Mouse (Mus musculus): ENCODE data around the gene Brd2.
"Not testable (repeated sequence)": the region's sequence is repeated elsewhere in the genome, so short reads cannot be mapped to it uniquely, and the experiment has no call there.

Gene Brd2

GRCm38 (mm10) chr17:34122188-34122984 is at the start of gene Brd2:
TSS of gene Brd2 (minus strand) at chr17:34122634.
- DNase-seq (ENCODE audit: low spot score), result peak; percentile 99

GRCm38 (mm10) chr17:34170877-34171498 is 48.6 kb upstream of the Brd2 start:
- peak; percentile 91 for DNase-seq (ENCODE audit: low spot score)

DNA sequence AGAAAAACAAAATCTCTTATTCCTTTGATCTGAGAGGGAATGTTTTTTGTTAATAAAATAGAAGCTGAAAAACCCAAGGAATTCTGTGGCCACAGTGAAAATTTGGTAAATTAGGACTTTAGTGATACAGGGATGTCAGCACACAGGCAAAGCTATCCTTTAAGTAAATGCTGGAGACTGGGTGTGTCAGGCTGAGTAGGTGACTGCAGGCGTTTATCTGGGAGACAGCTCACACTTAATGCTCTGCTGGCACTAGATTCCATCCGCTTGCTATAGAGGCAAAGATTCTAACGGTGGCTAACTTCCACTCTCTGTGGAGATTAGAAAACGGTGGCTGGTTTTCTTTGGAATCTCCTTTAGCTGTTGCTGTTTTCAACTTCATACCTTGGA is 48.0 kb upstream of the Brd2 start:
- DNase-seq (ENCODE audit: low spot score), result no peak

- DNase-seq (ENCODE audit: low spot score), result peak; percentile 77
These were observed 46.8 kb upstream of the Brd2 start for GRCm38 (mm10) chr17:34169279-34169678.

GRCm38 (mm10) chr17:34165033-34165730 is 42.7 kb upstream of the Brd2 start:
- DNase-seq (ENCODE audit: low spot score), result no peak

- no peak for DNase-seq (ENCODE audit: low spot score)
These were observed 41.9 kb upstream of the Brd2 start for GRCm38 (mm10) chr17:34164202-34164895.

GRCm38 (mm10) chr17:34155534-34155933 is 33.1 kb upstream of the Brd2 start:
- DNase-seq (ENCODE audit: low spot score), result no peak

GRCm38 (mm10) chr17:34152923-34153322 is 30.5 kb upstream of the Brd2 start, which contains the start of gene H2-DMb1:
TSS of gene H2-DMb1 (plus strand) at chr17:34153072.
- peak; percentile 89 for DNase-seq (ENCODE audit: low spot score)

GRCm38 (mm10) chr17:34144960-34145371 is 22.5 kb upstream of the Brd2 start:
- no peak for DNase-seq (ENCODE audit: low spot score)

DNA sequence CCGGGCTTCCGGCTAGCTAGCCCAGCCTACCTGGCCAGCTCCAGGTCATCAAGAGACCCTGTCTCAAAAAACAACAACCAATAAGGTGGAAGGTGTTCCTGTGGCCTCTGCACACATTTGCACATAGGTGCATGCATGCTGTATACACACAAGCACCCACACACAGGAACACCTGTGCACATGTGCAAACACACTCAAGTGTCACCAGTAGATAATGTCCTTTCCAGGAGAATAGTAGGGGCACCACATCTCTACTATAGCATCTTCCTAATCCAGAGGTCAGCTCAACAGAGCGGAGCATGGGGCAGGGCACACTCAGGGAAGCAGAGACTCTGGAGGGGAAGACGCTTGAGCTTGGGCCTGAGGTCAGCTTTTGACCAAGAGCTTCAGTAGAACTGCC is 21.8 kb upstream of the Brd2 start:
- not testable (repeated sequence) for DNase-seq (ENCODE audit: low spot score)

- no peak for DNase-seq (ENCODE audit: low spot score)
These were observed 21.0 kb upstream of the Brd2 start for GRCm38 (mm10) chr17:34143461-34143860.

DNA sequence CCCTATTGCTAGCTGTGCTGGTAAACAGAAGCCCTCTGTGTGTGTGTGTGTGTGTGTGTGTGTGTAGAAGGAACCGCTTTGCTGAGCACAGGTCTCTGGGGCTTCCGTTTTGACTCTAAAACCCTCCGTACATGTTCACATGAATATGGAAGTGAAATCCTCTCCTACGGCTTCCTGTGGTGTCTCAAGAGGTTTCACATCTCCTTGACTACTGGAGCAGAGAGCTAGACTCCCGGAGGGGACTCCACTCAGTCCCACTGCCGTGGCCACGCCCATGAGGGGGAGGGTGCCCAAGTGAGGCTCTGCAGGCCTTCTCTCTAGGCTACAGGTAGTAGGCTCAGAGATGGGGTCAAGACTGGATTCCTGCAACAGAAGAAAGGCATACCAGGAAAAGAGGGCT is 20.6 kb upstream of the Brd2 start, which contains the start of gene H2-DMb2:
H2-DMb2 (plus strand) TSS at position 275 of the 400 bp plus-strand sequence.
- no peak for DNase-seq (ENCODE audit: low spot score)

- DNase-seq (ENCODE audit: low spot score), result no peak
These were observed 20.1 kb upstream of the Brd2 start for GRCm38 (mm10) chr17:34142456-34143010.

- DNase-seq (ENCODE audit: low spot score), result no peak
These were observed 19.0 kb upstream of the Brd2 start for GRCm38 (mm10) chr17:34141448-34141847.

GRCm38 (mm10) chr17:34140240-34140639 is 17.8 kb upstream of the Brd2 start:
- no peak for DNase-seq (ENCODE audit: low spot score)

- no peak for DNase-seq (ENCODE audit: low spot score)
These were observed 17.0 kb upstream of the Brd2 start for GRCm38 (mm10) chr17:34139416-34139815.

GRCm38 (mm10) chr17:34138655-34139054 is 16.2 kb upstream of the Brd2 start:
- no peak for DNase-seq (ENCODE audit: low spot score)

- no peak for DNase-seq (ENCODE audit: low spot score)
These were observed 15.2 kb upstream of the Brd2 start for GRCm38 (mm10) chr17:34137601-34138000.

DNA sequence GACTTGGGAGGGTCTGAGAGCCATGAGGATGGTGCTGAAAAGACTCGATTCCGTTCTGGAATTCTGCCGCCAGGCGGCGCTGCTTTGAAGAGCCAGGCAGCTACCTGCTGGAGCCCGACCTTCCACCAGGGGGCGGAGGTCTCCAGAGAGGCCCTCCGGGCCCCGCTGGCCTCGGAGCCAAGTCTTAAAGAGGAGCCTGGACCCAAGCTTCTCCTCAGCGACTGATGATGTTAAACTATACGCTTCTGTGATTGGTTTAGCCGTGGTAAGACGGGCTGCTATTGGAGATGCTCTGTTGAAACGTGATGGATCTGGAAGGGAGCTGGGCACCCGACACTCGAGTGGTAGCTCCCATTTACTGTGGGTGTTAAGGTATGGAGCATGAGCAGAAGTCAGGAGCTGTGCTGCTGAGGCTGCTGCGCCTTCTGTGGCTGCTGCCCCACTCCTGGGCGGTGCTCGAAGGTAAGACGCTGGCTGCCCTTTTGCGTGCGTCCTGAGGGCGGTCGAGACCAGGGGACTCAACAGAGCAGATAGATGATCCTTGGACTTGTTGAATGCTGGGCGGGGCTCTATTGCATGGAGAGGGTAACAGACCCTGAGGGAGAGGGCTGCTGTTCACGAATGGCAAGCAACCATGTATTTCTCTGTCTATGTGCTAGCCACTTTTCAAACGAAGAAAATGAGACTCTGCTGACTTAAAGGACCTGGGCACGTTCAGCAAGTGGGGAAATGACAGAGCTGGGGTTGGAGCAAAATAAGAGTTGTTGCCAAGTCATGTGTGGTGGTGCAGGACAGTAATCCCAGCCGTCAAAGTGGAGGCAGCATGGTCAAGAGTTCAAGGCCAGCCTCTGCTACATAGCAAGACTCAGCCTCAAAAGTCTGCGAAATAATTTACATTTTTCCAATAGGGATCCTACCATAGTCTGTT is 13.1 kb upstream of the Brd2 start:
- peak; percentile 99 for DNase-seq (ENCODE audit: low spot score)

- no peak for DNase-seq (ENCODE audit: low spot score)
These were observed 12.0 kb upstream of the Brd2 start for GRCm38 (mm10) chr17:34134451-34134850.

- DNase-seq (ENCODE audit: low spot score), result no peak
These were observed 10.9 kb upstream of the Brd2 start for GRCm38 (mm10) chr17:34133289-34133688.
